Mouse (Mus musculus): ENCODE results near the gene Ccdc124.

Gene Ccdc124

DNA sequence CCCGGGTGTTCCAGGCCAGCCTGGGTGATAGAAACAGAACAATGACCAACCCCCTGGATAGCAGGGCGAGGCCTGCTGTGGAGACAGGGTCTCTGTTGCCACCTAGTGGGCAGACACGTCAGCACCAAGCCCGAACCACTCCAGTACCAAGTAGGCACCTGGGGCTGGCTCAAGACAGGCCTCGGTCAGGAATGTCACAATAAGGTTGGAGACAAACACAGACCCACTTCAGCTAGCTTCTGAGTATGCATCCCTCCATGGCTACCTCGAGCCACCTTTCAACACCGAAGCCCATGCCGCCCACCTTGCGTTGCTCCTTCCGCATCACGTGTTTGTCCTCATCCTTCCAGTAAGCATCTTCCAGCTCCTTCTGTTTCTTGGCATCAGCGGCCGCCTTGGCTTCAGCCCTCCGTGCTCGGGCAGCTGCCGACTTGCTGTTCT lies 4.1 kb downstream of the Ccdc124 start:
- no peak for DNase-seq (ENCODE audit: low spot score)

DNA sequence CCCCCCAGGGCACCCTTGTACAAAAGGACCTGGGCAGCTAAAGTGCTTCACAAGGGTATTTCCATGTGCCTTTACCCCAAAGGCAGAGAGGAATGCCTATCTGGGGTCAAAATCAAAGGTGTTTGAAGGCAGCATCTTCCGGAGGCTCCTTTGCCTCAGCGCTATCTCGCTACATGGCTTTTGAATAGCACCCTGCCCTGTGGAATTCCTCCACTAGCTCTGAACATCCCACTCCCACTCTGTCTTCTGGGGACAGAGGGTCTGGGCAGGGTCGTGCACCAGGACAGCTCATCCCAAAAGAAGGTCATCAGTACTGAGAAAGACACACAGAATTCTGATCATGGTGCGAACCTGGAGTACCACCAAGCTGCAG lies 4.5 kb downstream of the Ccdc124 start:
- no peak for DNase-seq (ENCODE audit: low spot score)

DNA sequence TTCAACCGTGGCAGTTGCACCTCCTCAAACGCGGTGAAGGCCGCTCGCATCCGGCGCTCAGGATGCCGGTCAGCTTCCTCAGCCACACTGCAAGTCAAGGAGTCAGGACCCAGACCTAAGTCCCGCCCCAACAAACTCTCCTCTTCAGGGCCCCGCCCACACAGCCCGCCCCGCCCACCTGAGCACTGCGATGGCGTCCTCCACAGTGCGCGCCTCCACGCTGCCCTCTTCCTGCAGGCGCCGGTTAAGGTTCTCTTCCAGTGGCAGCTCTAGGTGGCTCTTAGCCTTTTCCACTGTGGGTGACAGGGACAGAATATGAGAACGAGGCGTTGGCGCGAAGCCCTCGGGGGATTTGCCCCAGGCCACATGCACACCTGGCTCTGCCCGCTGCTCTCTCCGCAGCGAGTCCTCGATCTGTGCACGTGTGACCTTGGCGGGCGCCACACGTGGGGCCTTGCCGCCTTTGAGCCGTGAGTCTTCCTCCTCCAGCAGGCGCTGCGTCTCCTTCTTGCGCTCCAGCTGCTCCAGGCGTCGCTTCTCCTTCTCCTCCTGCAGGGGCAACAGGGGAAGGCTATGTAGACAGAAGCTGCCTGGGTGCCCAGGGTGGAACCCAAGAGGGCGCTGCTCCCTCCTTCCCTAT lies 5.1 kb downstream of the Ccdc124 start:
- no peak for DNase-seq (ENCODE audit: low spot score)

DNA sequence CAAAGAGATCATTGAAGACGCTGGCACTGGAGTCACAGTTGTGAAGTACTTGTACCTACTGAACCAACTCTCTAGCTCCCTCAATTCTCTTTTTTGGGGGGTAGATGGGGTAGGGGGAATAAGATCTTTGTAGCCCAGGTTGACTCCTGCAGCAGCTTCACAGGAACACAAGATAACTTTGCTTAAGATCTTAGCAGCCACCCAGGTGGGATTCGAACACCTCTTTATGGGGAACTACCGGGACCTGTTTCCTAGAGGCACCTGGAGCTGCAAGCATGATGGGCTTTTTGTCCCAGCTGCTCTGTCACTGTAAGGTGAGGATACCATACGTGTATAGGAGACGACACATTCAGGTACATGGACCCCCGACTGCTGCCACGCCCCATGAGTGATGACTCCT lies 7.2 kb downstream of the Ccdc124 start:
- no peak for DNase-seq (ENCODE audit: low spot score)

DNA sequence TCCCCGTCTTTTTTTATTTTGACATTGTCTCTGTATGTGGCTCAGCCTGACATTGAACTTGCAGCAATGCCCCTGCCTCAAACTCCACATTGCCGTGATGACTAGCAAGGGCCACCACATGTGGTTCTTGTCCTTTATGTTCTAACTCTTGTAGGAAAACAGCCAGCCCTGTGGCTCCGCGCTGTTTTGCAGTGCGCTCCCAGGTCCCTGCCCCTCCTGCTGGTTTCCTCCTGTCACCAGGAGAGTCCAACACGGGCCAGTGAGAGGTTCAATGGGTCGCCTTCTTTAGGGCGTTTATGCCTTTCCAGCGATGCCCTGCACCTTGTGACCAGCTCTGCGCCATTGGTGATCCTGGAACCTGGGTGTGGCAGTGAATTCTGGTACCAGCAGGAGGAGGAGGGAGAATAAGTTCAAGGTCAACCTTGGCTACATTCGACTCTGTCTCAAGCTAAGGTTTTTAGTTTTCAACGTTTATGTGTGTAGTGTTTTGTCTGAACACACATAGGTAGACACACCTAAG lies 7.7 kb downstream of the Ccdc124 start:
- no peak for DNase-seq (ENCODE audit: low spot score)

DNA sequence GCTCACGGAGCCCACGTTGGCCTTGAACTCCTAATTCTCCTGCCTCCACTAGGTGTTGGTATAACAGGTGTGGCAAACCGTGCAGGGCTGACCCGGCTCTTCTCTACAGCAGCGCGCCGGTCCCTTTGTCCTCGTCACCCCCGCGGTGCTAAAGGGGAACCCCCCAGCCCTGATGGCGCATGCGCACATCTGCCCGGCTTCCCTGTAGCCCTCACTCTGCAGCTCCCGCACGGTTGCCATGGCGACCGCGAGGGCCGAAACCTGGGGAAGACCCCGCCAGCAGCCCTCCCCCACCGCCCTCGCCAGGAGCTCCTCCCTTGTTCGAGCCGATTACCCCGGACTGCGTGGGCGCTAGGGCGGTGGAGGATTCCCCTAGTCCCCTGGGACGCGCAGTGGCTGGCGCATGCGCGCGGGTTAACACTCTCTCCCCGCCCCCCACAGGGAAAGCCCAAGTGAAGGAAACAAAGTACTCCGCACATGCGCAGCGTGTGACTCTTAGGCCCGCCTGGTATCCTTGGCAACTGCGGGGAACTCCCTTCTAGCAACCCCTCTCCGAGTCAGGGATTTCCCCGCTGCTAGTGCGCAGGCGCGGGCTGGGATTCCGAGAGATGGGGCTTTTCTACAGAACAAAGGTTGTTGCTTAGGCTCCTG lies 8.3 kb downstream of the Ccdc124 start:
- peak; percentile 95 for DNase-seq (ENCODE audit: low spot score)

DNA sequence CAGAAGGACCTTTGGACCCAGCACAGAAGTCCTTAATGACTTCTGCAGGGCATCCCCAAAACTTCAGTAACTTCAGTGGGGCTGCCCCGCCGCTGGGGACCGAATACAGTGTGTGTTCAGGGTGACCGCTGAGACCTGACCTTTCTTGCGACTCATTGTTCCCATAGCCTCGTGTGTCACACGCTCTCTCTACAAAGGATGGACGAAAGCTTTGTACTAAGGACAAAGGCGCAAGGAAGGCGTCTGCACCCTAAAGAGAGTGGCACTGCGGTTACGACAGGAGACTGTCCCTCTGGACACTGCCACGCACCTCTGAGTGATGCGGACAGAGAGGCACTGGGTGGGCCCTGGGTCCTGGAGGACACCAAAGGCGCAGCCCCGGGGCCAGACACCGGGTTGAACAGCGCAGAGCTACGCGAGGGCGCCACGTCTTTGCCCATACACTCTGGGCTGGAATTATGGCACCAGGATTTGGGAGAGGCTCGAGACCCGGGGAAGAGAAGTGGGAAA lies 9.0 kb downstream of the Ccdc124 start:
- no peak for DNase-seq (ENCODE audit: low spot score)

DNA sequence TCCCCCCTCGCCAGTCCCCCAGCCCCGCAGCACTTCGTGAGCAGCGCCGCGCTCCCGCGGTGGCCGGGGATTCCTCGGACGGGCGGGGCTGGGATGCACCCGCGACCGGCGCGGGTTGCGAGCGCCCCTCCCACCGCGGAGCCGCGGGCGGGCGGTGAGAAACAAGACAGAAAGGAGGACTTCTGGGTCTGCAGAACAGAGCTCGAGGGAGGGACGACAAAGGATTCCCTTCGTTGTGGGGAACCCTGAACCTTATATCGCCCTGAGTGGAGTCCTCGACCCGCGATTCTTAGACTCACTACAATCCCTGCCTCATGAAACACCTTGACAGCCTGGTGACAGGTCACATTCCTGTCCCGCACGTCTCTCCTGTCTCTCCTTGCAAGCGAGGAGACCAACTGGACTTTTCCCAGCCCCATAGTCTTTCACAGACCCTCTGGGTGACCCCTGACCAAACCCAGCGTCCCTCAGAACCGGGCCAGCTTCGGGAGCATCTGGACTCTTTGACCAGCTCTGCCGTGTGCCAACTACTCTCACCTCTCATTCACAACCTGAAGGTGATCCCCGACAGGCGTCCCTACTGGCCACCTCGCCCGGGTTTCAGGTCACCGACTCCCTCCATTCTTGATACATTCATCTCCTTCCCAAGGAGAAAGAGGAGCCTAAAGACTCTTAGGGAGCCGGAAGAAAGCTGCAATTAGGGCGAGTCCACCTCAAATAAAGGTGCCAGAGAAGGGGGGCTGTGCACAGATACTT lies 9.6 kb downstream of the Ccdc124 start:
- DNase-seq (ENCODE audit: low spot score), result no peak

DNA sequence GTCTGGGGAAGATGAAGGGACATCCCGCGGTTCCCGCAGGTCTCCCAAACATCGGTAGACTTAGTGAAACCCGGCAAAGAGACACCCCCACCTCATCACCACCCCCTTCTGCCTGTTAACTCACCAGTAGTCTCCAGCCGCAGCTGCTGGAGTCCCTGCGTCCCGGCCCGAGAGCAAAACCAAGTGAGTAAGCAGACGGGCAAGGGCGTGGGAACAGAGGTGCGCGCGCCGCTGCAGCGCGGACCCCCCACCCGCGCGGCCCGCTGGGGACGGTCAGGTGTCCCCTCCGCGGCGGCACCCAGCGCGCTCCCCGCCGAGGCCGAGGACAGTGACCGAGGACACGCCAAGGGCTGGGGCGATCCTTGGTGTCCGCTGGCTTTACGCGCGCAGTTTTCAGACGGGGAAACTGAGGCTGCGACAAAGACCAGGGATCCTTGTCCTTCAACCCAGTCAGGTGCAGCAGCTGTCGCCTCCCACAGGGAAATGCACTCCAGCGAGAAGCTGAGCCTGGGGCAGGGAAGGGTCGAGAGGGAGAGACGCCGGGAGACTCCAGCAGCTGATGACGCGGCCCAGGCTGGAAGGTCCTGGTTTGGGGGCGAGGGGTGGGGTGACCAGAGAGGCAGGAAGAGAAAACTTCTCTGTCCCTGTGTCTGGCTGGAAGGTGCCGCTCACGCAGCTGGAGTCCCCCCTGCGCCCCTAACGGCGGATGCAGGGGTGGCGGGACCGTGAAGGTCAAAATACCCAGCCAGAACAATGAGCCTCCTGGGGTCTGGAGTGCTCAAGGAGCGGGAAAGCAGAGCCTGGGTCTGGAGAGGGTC lies 10.7 kb downstream of the Ccdc124 start, which contains the start of gene Kcnn1:
TSS of gene Kcnn1 (minus strand) at position 435 of the 818 bp plus-strand sequence.
- no peak for DNase-seq (ENCODE audit: low spot score)

DNA sequence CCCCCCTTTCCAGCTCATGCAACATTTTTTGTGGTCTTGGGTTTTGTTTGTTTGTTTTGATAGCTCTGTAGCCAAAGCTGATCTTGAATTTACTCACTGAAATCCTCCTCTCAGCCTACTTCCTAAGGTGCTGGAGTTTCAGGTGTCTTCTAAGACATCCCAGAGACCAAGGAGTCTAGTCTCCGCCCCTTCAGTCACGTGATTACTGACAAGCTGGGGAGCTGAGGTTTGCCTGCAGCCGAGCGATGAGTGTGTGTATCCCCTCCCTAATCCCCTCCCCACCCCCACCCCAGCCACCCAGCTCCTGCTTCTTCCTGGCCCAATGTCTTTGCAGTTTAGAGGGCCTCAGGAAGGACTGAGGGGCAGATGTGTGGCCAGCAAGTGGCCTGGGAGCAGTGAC lies 16.2 kb downstream of the Ccdc124 start:
- no peak for DNase-seq (ENCODE audit: low spot score)

DNA sequence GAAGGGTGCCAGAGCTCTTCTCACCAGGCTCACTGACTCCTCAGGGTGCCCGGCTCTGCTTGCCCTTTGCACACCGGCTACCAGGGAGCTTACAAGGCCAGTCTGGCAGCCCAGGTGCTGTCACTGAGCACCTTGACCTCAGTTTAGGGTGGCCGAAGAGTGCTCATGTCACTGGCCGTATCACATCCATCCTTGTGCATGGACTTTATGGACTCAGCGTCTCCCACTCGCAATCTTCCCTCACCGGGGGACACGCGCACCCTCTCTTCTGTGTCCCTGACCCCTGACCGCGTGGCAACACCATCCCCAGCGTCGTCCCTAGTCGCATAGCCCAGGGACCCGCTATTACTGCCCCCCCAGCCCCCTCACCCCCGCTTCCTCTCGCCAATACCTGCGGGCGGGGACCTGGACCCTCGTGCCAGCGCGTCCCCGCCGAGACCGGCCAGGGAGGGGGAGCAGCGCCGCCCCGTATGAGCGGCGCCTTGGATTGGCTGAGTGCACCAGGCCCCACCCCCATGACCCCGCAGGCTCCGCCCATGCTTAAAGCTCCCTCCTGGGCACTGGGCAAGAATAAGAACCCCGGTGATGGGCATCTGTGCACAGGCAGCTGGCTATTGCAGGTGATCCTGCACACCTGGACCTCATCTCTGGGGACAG lies 17.1 kb downstream of the Ccdc124 start:
- no peak for DNase-seq (ENCODE audit: low spot score)

DNA sequence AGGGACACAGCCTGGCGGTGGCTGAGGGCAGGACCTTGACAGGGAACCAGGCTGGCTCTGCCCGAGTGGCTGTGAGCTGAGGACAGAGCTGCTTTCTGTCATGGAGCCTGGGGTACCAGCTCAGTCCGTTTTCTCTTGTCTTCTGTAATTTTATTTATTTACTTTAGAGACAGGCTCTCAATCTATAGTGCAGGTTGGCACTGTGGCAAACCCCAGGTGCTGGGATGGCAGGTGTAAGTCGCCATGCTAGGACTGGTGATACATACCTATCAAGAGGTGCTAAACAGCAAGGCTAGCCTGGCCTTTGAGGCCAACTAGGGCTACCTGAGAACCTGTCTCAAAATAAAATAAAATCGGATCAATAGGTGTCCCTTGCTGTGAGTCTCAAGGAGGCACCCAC lies 17.7 kb downstream of the Ccdc124 start:
- DNase-seq (ENCODE audit: low spot score), result no peak

DNA sequence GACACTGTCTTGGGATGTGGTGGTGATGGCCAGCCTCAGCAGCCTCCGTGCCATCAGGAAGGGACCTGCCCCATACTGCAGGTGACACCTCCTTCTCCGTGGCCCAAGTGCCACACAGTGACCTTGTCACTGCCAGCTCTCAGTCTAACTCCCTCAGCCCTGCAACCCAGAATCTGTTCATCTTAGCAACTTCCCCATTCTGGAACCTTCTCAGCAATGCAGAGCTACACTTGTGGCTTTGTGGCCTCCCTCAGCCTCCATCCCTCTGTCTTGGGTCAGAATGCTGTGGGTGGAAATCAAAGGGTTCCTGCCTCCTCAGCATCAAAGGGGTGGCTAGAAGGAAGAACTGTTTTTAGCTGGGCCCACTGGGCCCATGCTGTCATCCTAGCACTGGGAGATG lies 19.9 kb downstream of the Ccdc124 start:
- no peak for DNase-seq (ENCODE audit: low spot score)

DNA sequence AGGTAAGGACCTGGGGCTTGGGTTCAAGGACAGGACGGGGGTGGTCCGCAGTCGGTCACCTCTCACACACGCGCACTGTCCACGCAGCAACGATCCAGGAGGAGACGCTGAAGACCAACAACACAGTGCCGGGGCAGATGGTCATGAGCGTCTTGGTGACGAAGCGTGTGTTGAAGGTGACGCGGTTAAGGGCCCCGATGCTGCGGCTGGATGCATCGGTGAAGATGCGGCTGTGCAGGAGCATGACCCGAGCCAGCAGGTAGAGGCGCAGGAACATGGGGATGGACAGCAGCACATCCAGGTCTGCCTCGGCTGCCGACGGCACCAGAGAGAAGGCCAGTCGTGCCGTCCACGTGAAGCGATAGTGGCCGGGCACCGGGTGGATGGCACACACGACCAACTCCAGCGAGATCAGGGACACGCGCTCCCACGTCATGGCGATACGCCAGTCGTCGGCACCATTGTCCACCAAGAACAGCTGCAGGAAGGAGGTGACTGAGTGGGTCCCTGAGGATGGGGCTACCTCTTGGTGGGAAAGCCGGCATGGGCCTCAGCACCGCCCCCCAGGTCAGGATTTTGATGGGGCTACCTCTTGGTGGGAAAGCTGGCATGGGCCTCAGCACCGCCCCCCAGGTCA lies 21.0 kb downstream of the Ccdc124 start:
- no peak for DNase-seq (ENCODE audit: low spot score)

DNA sequence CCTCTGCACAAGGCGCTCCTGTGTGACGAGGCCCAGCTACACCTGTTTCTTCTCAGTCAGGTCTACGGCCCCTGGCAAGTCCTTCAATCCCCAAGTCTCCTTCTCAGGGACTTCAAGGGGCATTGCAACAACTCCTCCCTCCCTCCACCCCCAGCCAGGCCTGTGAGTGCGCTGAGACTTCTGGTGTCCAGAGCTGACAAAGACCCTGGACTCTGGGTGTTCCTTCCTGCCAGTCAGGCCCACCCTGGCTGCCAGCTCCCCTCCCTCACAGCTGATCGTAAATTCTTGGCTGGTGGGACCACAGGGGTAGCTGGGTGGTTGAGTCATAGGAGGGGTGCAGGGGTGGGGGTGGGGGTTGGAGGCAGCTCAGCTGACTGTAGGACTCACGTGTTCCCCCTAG lies 21.9 kb downstream of the Ccdc124 start:
- no peak for DNase-seq (ENCODE audit: low spot score)

DNA sequence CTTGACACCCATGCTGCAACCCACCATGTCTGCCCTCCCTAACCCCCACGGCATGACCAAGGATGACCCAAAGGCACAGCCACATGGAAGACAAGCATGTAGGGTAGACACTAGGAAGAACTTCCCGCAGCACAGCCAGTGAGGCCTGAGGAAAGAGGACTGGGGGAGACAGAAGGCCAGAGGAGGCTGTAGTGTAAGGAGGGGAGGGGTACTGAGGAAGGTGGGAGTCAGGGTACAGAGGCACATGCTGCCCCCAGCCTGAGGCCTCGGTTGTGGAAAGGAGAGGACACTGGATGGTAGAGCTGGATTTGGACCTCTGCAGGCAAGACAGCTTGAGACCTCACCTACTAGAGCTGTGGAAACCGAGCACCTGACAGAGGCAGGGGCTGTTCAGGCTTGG lies 22.8 kb downstream of the Ccdc124 start:
- no peak for DNase-seq (ENCODE audit: low spot score)

DNA sequence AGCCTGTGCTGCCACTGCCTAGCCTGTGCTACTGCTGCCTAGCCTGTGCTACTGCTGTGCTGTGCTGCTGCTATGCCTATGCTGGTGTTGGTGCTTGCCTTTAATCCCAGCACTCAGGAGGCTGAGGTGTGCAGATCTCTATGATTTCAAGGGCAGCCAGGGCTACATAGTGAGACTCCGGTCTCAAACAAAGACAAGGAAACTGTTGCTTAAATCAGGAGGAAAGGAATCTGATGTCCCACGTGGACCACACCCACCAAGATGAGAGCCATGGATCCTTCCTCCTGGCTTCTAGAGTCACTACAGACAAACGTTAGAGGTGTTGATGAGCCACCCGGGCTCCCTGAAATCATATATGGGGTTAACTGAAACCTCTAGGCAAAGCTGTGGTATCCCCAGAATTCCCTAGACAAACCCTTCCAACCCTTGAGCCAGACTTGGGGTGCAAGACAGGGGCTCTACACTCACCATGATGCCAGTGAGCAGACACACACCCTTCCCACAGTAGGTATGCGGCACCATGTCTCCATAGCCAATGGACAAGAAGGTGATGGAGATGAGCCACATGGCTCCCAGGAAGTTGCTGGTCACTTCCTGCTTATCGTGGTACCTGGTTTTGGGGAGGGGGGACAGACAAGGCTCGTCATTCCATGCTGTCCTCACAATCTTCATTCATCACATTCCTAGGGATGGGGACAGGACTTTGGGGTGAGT lies 23.4 kb downstream of the Ccdc124 start:
- no peak for DNase-seq (ENCODE audit: low spot score)

DNA sequence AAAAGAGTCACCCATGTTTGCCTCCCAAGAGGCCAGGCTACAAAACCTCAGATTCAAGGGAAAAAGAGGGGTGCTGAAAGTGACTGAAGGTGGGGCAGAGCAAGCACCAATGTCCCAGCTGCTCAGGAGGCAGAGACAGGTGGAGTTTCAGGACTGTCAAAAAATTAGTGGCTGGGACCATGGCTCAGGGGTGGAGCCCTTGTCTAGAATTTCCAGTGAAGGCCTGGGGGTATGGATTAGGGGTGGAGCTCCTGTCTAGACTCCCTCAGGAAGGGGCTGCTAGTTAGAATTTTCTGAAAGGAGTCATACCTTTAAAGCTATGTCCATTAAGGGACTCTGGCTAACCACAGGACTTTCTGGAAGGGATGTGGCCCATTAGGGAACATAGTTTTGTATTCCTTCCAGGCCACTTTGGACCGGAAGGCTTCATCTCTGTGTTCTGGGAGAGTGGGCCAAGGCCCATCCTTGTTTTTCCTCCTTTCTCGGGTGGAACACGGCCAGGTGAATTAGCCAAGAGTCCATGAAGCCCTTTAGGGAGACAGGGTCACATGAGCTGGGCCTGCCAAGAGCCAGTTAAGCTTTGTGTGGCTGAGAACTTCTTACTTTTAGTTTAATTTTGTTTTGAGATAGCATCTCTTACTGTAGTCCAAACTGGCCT lies 24.3 kb downstream of the Ccdc124 start:
- DNase-seq (ENCODE audit: low spot score), result no peak

DNA sequence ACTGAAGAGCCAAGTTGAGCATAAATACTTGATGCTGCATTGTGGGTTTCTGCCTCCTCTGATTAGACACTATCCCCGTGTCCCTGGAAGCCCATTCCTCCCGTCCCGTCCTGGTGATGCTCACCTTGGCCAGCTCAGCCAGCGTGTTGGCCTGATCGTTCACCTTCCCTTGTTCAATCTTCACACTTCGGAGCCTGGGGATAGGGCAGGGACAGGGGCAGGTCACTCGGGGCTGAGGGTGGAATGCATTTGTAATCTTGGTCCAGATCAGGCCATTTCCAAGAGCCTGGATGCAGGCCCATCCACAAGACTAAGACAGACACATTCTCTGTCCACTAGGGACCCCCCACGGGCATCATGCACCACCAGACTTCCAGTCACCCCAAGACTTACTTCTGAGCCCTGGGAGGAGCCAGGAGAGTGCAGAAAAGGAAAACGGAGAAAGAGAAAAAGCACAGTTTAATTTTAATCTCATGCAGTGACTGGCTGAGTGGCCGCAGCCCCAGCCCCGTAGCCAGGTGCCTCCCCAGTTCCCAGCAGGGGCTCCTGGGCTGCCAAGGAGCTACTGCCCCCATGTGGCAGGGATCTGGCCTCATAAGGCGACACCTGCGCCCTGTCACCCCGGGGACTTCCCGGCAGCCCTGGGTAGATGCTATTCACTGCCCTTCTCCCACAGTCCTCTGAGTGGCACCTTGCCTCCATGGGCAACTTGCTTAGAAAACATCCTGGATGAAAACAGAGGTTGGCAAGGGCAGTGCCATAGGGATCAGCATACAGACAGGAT lies 27.2 kb downstream of the Ccdc124 start:
- no peak for DNase-seq (ENCODE audit: low spot score)
